Mouse (Mus musculus) urinary bladder, adult 2 months (tissue): ENCODE results near the gene Dhrs13. TPM values are rescaled to one million over a fixed set of nuclear protein-coding genes. Genes with fewer than 3 reads are reported as not detected.
A peak's percentile ranks its signal among the peaks of the same experiment; 100 is the strongest.
"Not testable (repeated sequence)": the region's sequence is repeated elsewhere in the genome, so short reads cannot be mapped to it uniquely, and the experiment has no call there.

Experiments used
- DNase-seq: peaks from one replicate; pipeline ENCODE4 v3.0.0; 2022; ENCODE audit warnings: low spot score
- polyA plus RNA-seq: library from polyadenylated mRNA; depleted of rRNA; stranded (reverse); fragments of >200 nt; gene quantifications from 2 replicates; pipeline ENCODE4 v1.2.3, GENCODE M21; 2012

Gene Dhrs13
- polyA plus RNA-seq, 1 experiment, result 2.2 TPM

GRCm38 (mm10) chr11:78042290-78042870 is 10.3 kb downstream of the Dhrs13 start:
- not testable (repeated sequence) for DNase-seq

- peak; percentile 38 for DNase-seq
Observed at GRCm38 (mm10) chr11:78044758-78045251, 12.7 kb downstream of the Dhrs13 start.

GRCm38 (mm10) chr11:78048637-78049036 is 16.6 kb downstream of the Dhrs13 start:
- not testable (repeated sequence) for DNase-seq

GRCm38 (mm10) chr11:78053078-78053477 is 21.0 kb downstream of the Dhrs13 start:
- no peak for DNase-seq

GRCm38 (mm10) chr11:78056946-78057345 is 24.9 kb downstream of the Dhrs13 start:
- no peak for DNase-seq

- DNase-seq, result no peak
Observed at GRCm38 (mm10) chr11:78059833-78060757, 28.0 kb downstream of the Dhrs13 start.

- DNase-seq, result no peak
Observed at GRCm38 (mm10) chr11:78062563-78062962, 30.5 kb downstream of the Dhrs13 start.

GRCm38 (mm10) chr11:78065906-78066305 is 33.8 kb downstream of the Dhrs13 start:
- DNase-seq, result no peak

DNA sequence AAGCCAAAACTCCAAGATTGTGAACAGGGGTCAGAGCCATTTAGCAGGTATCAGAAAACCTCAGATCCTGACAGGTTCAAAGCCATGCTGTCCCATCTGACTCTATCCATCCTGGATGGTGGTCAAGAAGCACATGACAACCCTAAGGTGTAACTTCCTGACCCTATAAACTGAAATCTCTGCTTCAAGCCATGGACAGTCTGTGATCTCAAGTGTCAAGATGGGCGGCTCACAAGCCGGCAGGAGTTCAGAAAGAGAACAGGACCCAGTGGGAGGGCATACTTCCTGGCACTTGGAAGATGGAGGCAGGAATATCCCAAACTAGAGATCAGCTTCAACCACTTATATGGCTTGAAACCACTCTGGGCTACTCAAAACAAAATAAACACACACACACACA is 34.6 kb downstream of the Dhrs13 start:
- DNase-seq, result no peak

DNA sequence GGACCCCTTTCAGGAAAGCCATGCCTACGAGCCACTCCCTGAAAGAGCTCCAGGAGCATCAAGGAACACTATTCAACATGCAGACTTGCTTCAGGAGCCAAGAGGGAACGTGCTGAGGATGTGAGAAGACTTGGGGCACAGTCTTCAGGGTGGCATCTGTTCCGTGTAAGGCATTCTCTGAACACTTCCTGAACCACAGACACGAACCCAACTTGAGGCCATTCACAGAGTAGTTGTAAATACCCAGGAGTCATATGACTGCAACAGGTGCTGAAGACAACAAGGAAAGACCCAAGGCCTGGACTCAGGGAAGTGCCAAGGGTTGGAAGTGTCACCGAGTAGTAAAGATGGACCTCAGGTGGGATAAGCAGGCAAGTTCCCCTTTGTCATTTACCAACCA is 35.5 kb downstream of the Dhrs13 start:
- DNase-seq, result no peak

- DNase-seq, result no peak
Observed at GRCm38 (mm10) chr11:78069130-78069529, 37.0 kb downstream of the Dhrs13 start.

DNA sequence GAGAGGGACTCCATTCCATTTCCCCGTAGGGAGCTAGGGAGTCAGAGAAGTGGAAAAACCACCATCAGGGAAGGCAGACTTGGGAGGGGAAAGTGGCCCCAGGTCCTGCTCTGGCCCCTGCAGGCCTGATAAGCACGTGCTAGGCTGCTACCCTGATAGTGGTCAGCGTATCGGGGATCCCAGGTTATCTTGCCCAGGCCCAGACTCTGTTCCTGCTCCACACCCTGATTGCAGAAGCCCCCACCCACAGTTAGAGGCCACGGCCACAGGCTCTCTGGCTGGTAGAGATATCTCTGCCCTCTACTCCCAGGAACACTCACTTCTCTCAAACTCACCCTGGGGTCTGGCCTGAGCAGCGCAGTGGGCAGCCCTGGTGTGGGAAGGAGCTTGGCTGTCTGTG is 37.6 kb downstream of the Dhrs13 start:
- DNase-seq, result no peak

DNA sequence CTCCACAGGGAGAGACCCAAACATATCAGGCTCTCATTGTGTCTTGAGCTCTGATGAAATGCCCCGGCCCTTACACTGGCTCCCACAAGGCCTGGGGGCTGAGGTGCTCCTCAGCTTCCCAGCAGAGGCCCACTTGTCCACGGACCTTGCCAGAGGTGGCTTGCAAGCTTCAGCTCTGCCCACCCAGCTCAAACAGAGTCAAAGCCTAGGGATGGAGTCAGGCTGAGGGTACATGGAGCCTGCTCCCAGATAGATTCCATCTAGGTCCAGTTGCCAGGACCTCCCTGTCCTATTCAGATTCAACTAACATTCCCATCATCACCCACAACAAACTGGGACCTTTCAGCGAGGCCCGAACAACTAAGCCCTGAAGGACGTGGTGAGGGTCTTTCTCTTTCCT is 39.9 kb downstream of the Dhrs13 start:
- no peak for DNase-seq

GRCm38 (mm10) chr11:78072425-78073130 is 40.5 kb downstream of the Dhrs13 start:
- no peak for DNase-seq

GRCm38 (mm10) chr11:78073577-78074276 is 41.6 kb downstream of the Dhrs13 start:
- DNase-seq, result no peak

DNA sequence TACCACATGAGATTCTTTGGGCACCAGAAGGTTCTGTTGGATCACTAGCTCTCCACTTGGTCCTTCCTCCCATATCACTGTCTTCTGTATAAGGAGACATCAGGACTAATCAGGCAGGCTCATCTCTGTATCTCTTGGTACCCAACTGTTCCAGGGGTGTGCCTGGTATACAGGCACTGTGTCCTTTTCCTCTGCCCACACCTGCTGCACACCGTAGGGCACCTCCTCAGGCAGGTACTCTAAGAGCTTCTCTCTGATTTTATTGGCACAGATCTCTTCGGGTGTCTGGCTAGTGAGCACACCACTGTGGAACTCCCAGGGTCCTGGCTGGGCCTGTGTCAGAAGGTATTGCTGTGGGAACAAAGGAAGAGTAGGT is 42.2 kb downstream of the Dhrs13 start:
- DNase-seq, result no peak

DNA sequence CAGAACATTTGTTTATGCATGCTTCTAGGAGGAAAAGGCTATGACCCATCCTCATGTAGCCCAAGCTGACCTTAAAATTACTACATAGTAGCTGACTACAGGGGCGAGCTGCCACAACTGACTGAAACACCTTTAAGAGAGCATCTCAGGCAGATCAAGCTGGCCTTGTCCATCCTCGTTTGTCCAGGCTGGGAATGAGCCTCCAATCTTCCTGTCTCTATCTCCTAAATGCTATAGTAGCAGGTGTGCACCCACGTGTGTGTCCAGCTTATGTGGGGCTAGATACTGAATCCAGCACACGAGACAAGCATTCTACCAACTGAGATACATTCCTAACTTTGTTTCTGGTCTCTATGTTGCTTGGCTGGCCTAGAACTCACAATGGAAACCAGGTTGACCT is 42.6 kb downstream of the Dhrs13 start:
- DNase-seq, result no peak

DNA sequence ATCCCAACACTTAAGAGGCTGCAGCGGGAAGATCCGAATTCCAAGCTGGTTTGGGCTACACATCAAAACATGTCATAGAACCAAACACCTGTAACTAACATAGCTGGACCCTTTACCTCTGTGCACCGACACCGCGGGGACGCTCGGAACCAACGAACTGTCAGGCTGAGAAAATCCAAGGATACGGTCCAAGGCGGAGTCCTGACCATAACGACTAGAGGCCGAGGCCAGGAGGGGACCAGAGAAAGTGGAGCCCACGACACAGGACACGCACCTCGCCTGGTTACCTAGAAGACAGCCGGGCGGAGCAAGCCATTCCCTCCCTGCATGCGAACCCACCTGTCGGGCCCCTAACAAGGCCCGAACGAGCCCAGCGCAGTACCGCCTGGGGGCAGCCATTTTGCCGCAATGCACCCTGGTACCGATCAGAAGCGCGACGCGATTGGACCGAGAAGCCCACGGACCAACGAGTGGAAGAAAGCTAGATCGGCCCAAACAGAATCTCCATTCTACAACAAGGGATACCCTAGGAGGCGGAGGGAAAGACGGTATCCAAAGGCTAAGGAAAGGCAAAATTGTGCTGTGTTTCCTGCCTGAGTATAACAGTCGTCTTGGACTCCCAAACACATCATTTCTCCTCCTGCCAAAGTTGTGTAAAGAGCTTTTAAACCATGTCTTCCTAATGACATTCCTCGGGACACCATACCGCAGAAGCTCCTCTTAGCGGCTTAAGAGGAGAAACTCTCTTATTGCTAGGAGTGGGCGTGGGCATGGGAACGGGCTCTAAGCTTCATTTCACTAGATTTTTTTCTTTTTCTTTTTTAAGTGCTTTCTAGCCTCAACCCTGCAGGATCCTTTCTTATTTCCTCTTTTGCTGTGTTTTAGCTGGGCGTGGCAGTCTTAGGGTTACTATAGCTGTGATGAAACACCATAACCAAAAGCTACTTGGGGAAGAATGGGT is 48.2 kb downstream of the Dhrs13 start, which contains the start of gene Eral1:
Gene Eral1 (minus strand): TSS at position 423 of the 961 bp plus-strand sequence.
- peak; percentile 66 for DNase-seq

DNA sequence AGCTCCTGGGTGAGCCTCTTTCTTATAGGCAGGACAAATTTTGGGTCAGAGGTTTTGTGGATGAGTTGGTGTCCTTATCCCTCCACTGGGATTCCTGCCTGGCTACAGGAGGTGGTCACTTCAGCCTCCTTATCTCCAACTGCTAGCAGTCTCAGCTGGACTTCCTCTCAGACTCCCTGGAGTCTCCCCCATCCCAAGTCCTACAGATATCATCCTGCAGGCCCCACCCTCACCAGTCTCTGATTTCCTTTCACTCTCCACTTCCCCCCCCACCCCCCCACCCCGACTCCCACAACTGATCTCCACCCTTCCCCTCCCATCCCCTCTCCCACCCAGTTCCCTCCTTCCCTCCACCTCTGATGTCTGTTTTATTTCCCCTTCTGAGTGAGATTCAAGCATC is 51.5 kb downstream of the Dhrs13 start:
- no peak for DNase-seq

- no peak for DNase-seq
Observed at GRCm38 (mm10) chr11:78086925-78087479, 54.9 kb downstream of the Dhrs13 start.
